Mouse (Mus musculus) ES-Bruce4 (cell line): ENCODE measurements around the gene Naa15.

Experiments used
- CTCF ChIP-seq: IDR thresholded peaks from one replicate; pipeline ENCODE4 v1.8.1; 2011; ENCODE audit warnings: low read depth, low read length
- POLR2A ChIP-seq: IDR thresholded peaks from one replicate; pipeline ENCODE4 v1.8.1; 2011; ENCODE audit warnings: low read length; ENCODE audit not compliant: insufficient read depth

DNA sequence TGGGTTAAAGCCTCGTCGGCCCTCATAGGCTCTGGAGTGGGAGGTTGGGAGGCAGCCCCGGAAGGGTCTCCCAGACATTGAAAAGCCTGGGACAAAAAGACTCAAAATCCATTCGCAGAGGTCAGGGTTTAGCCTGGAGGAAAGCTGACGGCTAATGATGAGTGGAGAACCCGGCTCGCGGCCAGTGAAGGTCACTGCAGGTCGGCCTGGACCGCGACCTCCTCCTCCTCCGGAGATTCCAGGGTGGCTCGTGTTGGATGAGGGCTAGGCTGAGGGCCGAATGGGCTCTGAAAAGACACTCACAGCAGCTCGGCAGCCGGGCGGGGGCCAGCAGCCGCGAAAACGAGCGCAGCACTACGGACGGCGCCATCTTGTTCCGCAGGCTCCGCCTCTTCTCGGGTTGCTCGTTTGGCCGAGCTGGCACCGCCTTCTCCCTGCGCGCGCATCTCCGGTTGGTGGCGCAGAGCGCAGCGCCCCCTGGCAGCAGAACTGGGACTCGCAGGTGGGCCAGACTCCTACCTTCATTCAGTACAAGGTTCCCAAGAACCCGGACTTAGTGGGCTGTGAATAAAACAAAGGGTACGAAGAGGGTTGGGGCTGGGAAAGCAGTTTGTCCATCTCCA is 6.3 kb upstream of the Naa15 start, which contains the start of gene Ndufc1:
- TF ChIP-seq POLR2A (peak; percentile 83), CTCF (peak; percentile 88)
